Mouse (Mus musculus) urinary bladder, postnatal 10 days (tissue): ENCODE results near the gene Tecpr2.

Experiments
- DNase-seq: peaks from one replicate; pipeline ENCODE4 v3.0.0; 2022; ENCODE audit warnings: low spot score

The Tecpr2 gene

GRCm38 (mm10) chr12:110948910-110949201 lies 59.8 kb downstream of the Tecpr2 start:
- DNase-seq: no peak

GRCm38 (mm10) chr12:110949410-110949809 lies 60.3 kb downstream of the Tecpr2 start:
- no peak for DNase-seq

GRCm38 (mm10) chr12:110950151-110950550 lies 61.1 kb downstream of the Tecpr2 start:
- DNase-seq: no peak

GRCm38 (mm10) chr12:110951236-110951635 lies 62.2 kb downstream of the Tecpr2 start:
- DNase-seq: no peak

- no peak for DNase-seq
Observed at GRCm38 (mm10) chr12:110952628-110953385, 63.7 kb downstream of the Tecpr2 start.

GRCm38 (mm10) chr12:110953443-110953842 lies 64.4 kb downstream of the Tecpr2 start:
- no peak for DNase-seq

GRCm38 (mm10) chr12:110953900-110954299 lies 64.8 kb downstream of the Tecpr2 start:
- no peak for DNase-seq

- no peak for DNase-seq
Observed at GRCm38 (mm10) chr12:110954351-110954991, 65.4 kb downstream of the Tecpr2 start.

GRCm38 (mm10) chr12:110961973-110962372 lies 72.9 kb downstream of the Tecpr2 start:
- DNase-seq: no peak

- no peak for DNase-seq
Observed at GRCm38 (mm10) chr12:110965500-110965899, 76.4 kb downstream of the Tecpr2 start.

GRCm38 (mm10) chr12:110966079-110966478 lies 77.0 kb downstream of the Tecpr2 start:
- no peak for DNase-seq

- no peak for DNase-seq
Observed at GRCm38 (mm10) chr12:110967146-110967545, 78.1 kb downstream of the Tecpr2 start.

GRCm38 (mm10) chr12:110970408-110970807 lies 81.3 kb downstream of the Tecpr2 start:
- no peak for DNase-seq

- DNase-seq: no peak
Observed at GRCm38 (mm10) chr12:110971972-110972371, 82.9 kb downstream of the Tecpr2 start.

- DNase-seq: no peak
Observed at GRCm38 (mm10) chr12:110973829-110974228, 84.8 kb downstream of the Tecpr2 start.

GRCm38 (mm10) chr12:110974295-110974694 lies 85.2 kb downstream of the Tecpr2 start:
- DNase-seq: no peak

- DNase-seq: no peak
Observed at GRCm38 (mm10) chr12:110974726-110975125, 85.7 kb downstream of the Tecpr2 start.

- DNase-seq: no peak
Observed at GRCm38 (mm10) chr12:110975385-110975784, 86.3 kb downstream of the Tecpr2 start.

- no peak for DNase-seq
Observed at GRCm38 (mm10) chr12:110975838-110976468, 86.9 kb downstream of the Tecpr2 start.

GRCm38 (mm10) chr12:110976589-110977344 lies 87.7 kb downstream of the Tecpr2 start:
- DNase-seq: no peak

- no peak for DNase-seq
Observed at GRCm38 (mm10) chr12:110977345-110977733, 88.3 kb downstream of the Tecpr2 start.

- no peak for DNase-seq
Observed at GRCm38 (mm10) chr12:110977896-110978606, 89.0 kb downstream of the Tecpr2 start.
